Mouse (Mus musculus): Measurements from ENCODE around the gene Avl9. TPM values are rescaled to one million over a fixed set of nuclear protein-coding genes. Genes with fewer than 3 reads are reported as not detected.

Gene Avl9
- 5.8 TPM in 2 replicates for polyA plus RNA-seq (2015; fragmentation: Nextera tagmentation; extraction: Ambion mirVana)

GRCm38 (mm10) chr6:56714574-56715269 lies at the start of gene Avl9:
Avl9 (plus strand) TSS chr6:56714899.
- Histone ChIP-seq H3K9ac (peak within 1 kb of the TSS; percentile 92), H3K27me3 (replicated peaks) (no peaks in the 10 kb centered on the region), H3K4me3 (peak within 1 kb of the TSS; percentile 81), H3K36me3 (no peaks in the 10 kb centered on the region), H3K27ac (replicated peaks) (peak within 1 kb of the TSS; percentile 96), H3K4me1 (peaks cover 21% of the 10 kb centered on the region), H3K9me3 (no peaks in the 10 kb centered on the region), H3K4me2 (peak within 1 kb of the TSS; percentile 86)
- under 1% methylated on average over 64 of the region's 64 CpGs for WGBS
- ATAC-seq (ENCODE audit: extremely low read depth, insufficient number of reproducible peaks, low FRiP score, low TSS enrichment), result peak; percentile 96

- Histone ChIP-seq H3K9me3 (no peaks in the 10 kb centered on the region), H3K4me1 (no peaks in the 10 kb centered on the region), H3K4me2 (no peak overlapping the region), H3K9ac (no peak overlapping the region), H3K27me3 (replicated peaks) (no peaks in the 10 kb centered on the region), H3K4me3 (no peak overlapping the region), H3K36me3 (no peaks in the 10 kb centered on the region), H3K27ac (replicated peaks) (no peak overlapping the region)
- no peak for ATAC-seq (ENCODE audit: extremely low read depth, insufficient number of reproducible peaks, low FRiP score, low TSS enrichment)
- 86% methylated on average over 3 of the region's 3 CpGs for WGBS
Measured at GRCm38 (mm10) chr6:56688238-56688637, 26.5 kb upstream of the Avl9 start.

- Histone ChIP-seq H3K27me3 (replicated peaks) (no peaks in the 10 kb centered on the region), H3K4me3 (no peak overlapping the region), H3K4me1 (no peaks in the 10 kb centered on the region), H3K9me3 (no peaks in the 10 kb centered on the region), H3K4me2 (no peak overlapping the region), H3K36me3 (no peaks in the 10 kb centered on the region), H3K9ac (no peak overlapping the region), H3K27ac (replicated peaks) (no peak overlapping the region)
- WGBS, result 3% methylated on average over 2 of the region's 2 CpGs
- no peak for ATAC-seq (ENCODE audit: extremely low read depth, insufficient number of reproducible peaks, low FRiP score, low TSS enrichment)
Measured at GRCm38 (mm10) chr6:56691205-56691604, 23.5 kb upstream of the Avl9 start.

- no peaks in the 10 kb centered on the region for H3K4me1 ChIP-seq
- H3K36me3 ChIP-seq, result no peaks in the 10 kb centered on the region
- H3K27me3 ChIP-seq (replicated peaks), result no peaks in the 10 kb centered on the region
- no peak overlapping the region for H3K9ac ChIP-seq
- no peak overlapping the region for H3K4me3 ChIP-seq
- WGBS, result 84% methylated on average over 4 of the region's 4 CpGs
- no peak overlapping the region for H3K4me2 ChIP-seq
- no peak for ATAC-seq (ENCODE audit: extremely low read depth, insufficient number of reproducible peaks, low FRiP score, low TSS enrichment)
- H3K9me3 ChIP-seq, result no peaks in the 10 kb centered on the region
- no peak overlapping the region for H3K27ac ChIP-seq (replicated peaks)
Measured at GRCm38 (mm10) chr6:56692445-56692844, 22.3 kb upstream of the Avl9 start.

GRCm38 (mm10) chr6:56703931-56704900 lies 10.5 kb upstream of the Avl9 start, which contains the start of gene Lsm5:
Lsm5 (minus strand) TSS chr6:56704710.
- Histone ChIP-seq H3K27me3 (replicated peaks) (no peaks in the 10 kb centered on the region), H3K4me3 (peak within 1 kb of the TSS; percentile 86), H3K27ac (replicated peaks) (peak within 1 kb of the TSS; percentile 42; the same call in 1 of the 2 replicates), H3K4me1 (peaks cover 6% of the 10 kb centered on the region; the same call in 1 of the 2 replicates), H3K9me3 (no peaks in the 10 kb centered on the region; the same call in none of the 2 replicates), H3K9ac (peak within 1 kb of the TSS; percentile 92), H3K36me3 (peaks cover 6% of the 10 kb centered on the region; the same call in 1 of the 2 replicates), H3K4me2 (peak within 1 kb of the TSS; percentile 76)
- WGBS, result under 1% methylated on average over 46 of the region's 46 CpGs
- ATAC-seq (ENCODE audit: extremely low read depth, insufficient number of reproducible peaks, low FRiP score, low TSS enrichment), result peak; percentile 46

GRCm38 (mm10) chr6:56714186-56714573 lies 519 bp upstream of the Avl9 start:
- H3K4me3 ChIP-seq, result peak overlapping the region; percentile 81
- peaks cover 21% of the 10 kb centered on the region for H3K4me1 ChIP-seq
- H3K9ac ChIP-seq, result no peak overlapping the region
- peak overlapping the region; percentile 86 for H3K4me2 ChIP-seq
- no peaks in the 10 kb centered on the region for H3K9me3 ChIP-seq
- H3K36me3 ChIP-seq, result no peaks in the 10 kb centered on the region
- H3K27ac ChIP-seq (replicated peaks), result no peak overlapping the region
- ATAC-seq (ENCODE audit: extremely low read depth, insufficient number of reproducible peaks, low FRiP score, low TSS enrichment), result no peak
- no peaks in the 10 kb centered on the region for H3K27me3 ChIP-seq (replicated peaks)
- 41% methylated on average over 7 of the region's 7 CpGs for WGBS

GRCm38 (mm10) chr6:56715270-56715666 lies 569 bp downstream of the Avl9 start:
- Histone ChIP-seq H3K36me3 (no peaks in the 10 kb centered on the region), H3K27ac (replicated peaks) (peak overlapping the region; percentile 96), H3K9ac (peak overlapping the region; percentile 92), H3K4me2 (peak overlapping the region; percentile 86), H3K4me1 (peaks cover 21% of the 10 kb centered on the region), H3K9me3 (no peaks in the 10 kb centered on the region), H3K4me3 (peak overlapping the region; percentile 81), H3K27me3 (replicated peaks) (no peaks in the 10 kb centered on the region)
- ATAC-seq (ENCODE audit: extremely low read depth, insufficient number of reproducible peaks, low FRiP score, low TSS enrichment), result no peak; the same call in 1 of the 2 replicates
- WGBS, result under 1% methylated on average over 25 of the region's 25 CpGs

- no peak overlapping the region for H3K27ac ChIP-seq (replicated peaks)
- no peak overlapping the region for H3K9ac ChIP-seq
- ATAC-seq (ENCODE audit: extremely low read depth, insufficient number of reproducible peaks, low FRiP score, low TSS enrichment), result no peak
- no peaks in the 10 kb centered on the region for H3K27me3 ChIP-seq (replicated peaks)
- WGBS, result 74% methylated on average over 1 of the region's 1 CpGs
- peaks cover 31% of the 10 kb centered on the region for H3K4me1 ChIP-seq
- no peaks in the 10 kb centered on the region for H3K9me3 ChIP-seq
- no peak overlapping the region for H3K4me3 ChIP-seq
- peaks cover 9% of the 10 kb centered on the region for H3K36me3 ChIP-seq
- no peak overlapping the region for H3K4me2 ChIP-seq
Measured at GRCm38 (mm10) chr6:56719071-56719470, 4.4 kb downstream of the Avl9 start.

- ATAC-seq (ENCODE audit: extremely low read depth, insufficient number of reproducible peaks, low FRiP score, low TSS enrichment), result no peak
- Histone ChIP-seq H3K27ac (replicated peaks) (peak overlapping the region; percentile 32; the same call in 1 of the 2 replicates), H3K4me2 (no peak overlapping the region), H3K4me3 (no peak overlapping the region), H3K9me3 (no peaks in the 10 kb centered on the region), H3K27me3 (replicated peaks) (no peaks in the 10 kb centered on the region), H3K4me1 (peaks cover 28% of the 10 kb centered on the region), H3K36me3 (peaks cover 19% of the 10 kb centered on the region), H3K9ac (0 out of 2 replicates have a peak overlapping the region, but pooled peaks have one; percentile 19)
- 45% methylated on average over 3 of the region's 3 CpGs for WGBS
Measured at GRCm38 (mm10) chr6:56720877-56721276, 6.2 kb downstream of the Avl9 start.

- Histone ChIP-seq H3K27me3 (replicated peaks) (no peaks in the 10 kb centered on the region), H3K9me3 (no peaks in the 10 kb centered on the region), H3K36me3 (peaks cover 77% of the 10 kb centered on the region), H3K4me3 (no peak overlapping the region), H3K4me1 (no peaks in the 10 kb centered on the region), H3K4me2 (no peak overlapping the region), H3K27ac (replicated peaks) (no peak overlapping the region), H3K9ac (no peak overlapping the region)
- WGBS, result 79% methylated on average over 2 of the region's 2 CpGs
- no peak for ATAC-seq (ENCODE audit: extremely low read depth, insufficient number of reproducible peaks, low FRiP score, low TSS enrichment)
Measured at GRCm38 (mm10) chr6:56732545-56732944, 17.8 kb downstream of the Avl9 start.

- peaks cover 36% of the 10 kb centered on the region for H3K36me3 ChIP-seq
- no peak overlapping the region for H3K4me3 ChIP-seq
- no peak overlapping the region for H3K27ac ChIP-seq (replicated peaks)
- no peaks in the 10 kb centered on the region for H3K27me3 ChIP-seq (replicated peaks)
- WGBS, result 74% methylated on average over 5 of the region's 5 CpGs
- no peaks in the 10 kb centered on the region for H3K4me1 ChIP-seq
- no peaks in the 10 kb centered on the region for H3K9me3 ChIP-seq
- no peak overlapping the region for H3K9ac ChIP-seq
- no peak for ATAC-seq (ENCODE audit: extremely low read depth, insufficient number of reproducible peaks, low FRiP score, low TSS enrichment)
- H3K4me2 ChIP-seq, result no peak overlapping the region
Measured at GRCm38 (mm10) chr6:56745950-56746543, 31.3 kb downstream of the Avl9 start.

All from heart, embryonic 13.5 days (tissue).